Mouse (Mus musculus) T-helper 2 cell (primary cell): ENCODE measurements around the gene Etl4.

Source experiments
- in situ Hi-C: fragments of 300-600 bp; cut with MboI, MseI; formaldehyde crosslinking; loops from one replicate; pipeline ENCODE4 v1.15.1; 2025; ENCODE audit warnings: high pct_unique_total_duplicates

The Etl4 gene

DNA sequence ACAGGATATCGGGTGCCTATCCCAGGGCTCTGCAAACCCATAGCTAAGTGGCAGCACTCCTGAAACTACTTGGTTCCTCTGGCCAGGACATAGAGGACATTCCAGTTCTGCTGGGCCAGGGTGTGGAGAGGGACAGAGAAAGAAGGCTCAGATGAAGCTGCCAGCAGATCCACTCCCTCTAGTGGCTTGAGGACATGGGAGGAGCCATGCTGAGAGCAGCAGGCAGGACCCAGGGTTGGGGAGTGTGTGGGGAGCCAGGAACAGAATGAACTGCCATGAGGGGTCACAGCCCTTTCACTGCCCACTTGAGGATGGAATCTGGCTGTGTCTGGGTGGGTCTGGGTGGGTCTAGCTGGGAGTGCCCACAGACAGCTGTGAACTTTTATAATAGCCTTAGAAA lies 784.2 kb downstream of the Etl4 start:
- in situ Hi-C loops: loop anchor here (5.0 kb wide), 1 partner anchor 89 kb away; no protein-coding TSS in a partner anchor

DNA sequence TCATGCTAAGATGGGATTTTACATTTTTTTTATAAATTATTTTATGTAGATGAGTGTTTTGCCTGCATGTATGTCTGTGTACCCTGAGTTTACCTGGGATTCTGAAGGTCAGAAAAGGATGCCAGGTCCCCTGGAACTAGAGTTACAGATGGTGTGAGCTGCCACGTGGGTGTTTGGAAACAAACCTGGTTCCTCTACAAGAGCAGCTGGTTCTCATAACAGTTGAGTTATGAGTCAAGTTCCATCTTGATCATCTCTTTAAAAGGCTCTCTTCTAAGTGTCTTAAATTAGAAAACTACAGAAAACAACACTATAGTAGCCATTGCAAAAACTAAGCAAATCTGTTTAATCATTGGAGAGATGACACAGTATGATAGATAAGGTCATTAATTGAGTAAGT lies 788.1 kb downstream of the Etl4 start:
- in situ Hi-C loops: no loop called here

GRCm38 (mm10) chr2:20705110-20705509 lies 795.5 kb downstream of the Etl4 start:
- in situ Hi-C loops: no loop called here

GRCm38 (mm10) chr2:20710589-20710988 lies 801.0 kb downstream of the Etl4 start:
- in situ Hi-C loops: no loop called here

DNA sequence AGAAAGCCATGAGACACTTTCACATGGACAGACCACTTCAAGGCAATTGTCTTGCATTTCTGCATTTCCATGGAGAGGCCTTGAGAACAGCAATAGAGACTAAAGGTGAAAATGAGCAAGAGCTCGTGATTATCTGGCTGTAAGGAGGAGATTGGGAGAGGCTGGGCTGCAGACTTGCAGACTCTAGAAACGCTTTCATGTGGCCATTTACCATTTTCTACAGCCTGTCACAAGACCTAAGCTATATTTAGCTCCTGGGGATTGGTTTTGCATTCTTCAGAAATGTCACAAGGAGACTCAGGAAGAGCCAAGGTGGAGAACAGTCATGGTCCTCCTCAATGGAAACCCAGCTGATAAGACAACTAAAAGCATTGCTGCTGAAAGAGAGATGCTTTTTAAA lies 801.4 kb downstream of the Etl4 start:
- in situ Hi-C loops: no loop called here

GRCm38 (mm10) chr2:20719105-20719504 lies 809.5 kb downstream of the Etl4 start:
- in situ Hi-C loops: no loop called here

DNA sequence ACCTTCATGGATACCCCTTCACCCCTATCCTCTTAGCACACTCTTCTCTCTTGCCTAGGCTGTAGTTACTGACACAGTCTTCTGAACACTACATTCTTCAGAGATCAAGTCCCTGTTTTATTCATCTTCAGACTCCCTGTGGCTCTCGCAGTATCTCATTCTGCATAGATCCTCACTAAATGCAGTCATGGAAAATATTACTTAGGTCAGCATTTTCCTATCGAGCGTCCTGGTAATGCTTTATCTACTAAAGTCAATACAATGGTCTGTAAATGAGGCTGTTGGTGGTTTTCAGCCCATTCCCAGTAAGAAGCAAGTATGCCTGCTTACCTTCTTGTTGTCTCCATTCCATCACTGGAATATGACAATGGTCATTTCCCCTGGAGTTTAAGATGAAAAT lies 811.5 kb downstream of the Etl4 start:
- in situ Hi-C loops: no loop called here

DNA sequence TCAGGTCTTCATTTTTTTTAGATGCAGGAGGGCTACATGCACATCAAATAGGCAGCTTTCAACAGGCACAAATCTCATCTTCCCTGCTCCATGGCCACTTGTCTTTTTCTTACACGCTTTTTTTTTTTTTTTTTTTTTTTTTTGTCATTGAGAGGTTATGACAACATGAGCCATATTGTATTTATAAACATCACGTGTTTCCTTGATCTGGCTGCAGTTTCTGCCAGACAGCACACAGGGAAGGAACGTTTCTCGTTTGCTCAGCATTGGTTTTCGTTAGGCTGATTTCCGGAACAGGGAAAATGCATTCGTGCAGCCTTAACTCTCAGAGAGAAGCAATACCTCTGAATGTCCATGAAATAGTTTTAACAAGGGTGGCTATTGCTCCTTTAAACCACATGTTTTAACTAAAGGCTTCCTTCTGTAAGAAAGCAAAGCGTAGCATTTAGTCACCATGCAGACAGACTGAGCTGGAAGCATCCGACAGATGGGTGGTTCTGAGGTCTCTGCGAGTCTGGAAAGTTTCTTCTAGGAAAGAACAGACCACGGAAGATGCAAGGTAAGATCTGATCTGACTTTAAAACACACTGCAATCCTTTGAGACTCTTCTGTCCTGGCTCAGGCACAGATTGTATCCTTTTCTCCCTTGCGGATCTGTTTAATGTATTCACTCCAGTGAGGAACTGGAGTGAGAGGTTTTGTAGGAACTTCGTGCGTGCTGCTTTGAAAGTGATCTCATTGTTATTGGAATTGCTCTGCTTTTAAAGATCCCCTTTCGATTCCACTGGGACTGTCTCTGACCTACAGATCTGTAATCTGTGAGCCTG lies 812.8 kb downstream of the Etl4 start:
- in situ Hi-C loops: no loop called here

GRCm38 (mm10) chr2:20723990-20724745 lies 814.6 kb downstream of the Etl4 start:
- in situ Hi-C loops: no loop called here

DNA sequence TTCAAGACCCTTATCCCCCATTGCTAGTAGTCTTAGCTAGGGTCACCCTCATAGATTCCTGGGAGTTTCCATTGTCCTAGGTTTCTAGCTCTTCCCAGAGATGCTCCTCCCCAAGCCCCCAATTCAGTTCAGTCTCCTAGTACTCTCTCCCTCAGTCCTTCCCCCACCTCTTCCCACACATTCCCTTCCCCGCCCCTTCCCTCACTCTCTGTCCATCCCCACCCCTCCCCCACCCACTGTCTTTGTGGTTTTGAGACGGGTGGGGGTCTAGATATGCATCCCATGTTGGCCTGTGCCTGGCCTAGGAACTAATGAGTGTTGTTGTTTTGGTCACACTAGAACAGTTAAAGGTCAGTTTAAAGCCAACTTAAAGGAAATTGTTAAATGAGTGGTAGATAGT lies 817.4 kb downstream of the Etl4 start:
- in situ Hi-C loops: no loop called here

- in situ Hi-C loops: no loop called here
Measured at GRCm38 (mm10) chr2:20727752-20728438, 818.3 kb downstream of the Etl4 start.

DNA sequence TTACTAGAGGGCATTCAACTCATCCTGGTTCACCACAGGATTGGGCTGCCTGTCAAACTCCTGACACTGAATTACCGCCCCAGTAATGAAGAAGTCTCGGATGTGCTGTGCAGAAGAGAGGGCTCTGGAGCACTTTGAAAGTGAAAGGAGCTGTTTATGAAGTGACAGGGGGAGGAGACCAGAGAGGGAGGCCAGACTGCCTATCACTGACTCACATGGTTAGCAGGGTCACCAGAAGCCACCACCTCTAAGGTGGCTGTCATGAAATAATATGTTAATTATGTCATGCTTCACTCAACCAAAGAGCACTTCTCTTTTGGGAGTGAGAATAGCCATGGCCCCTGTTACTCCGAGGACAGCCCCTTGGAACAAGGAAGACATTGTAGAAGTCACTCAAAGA lies 825.9 kb downstream of the Etl4 start:
- in situ Hi-C loops: no loop called here

- in situ Hi-C loops: no loop called here
Measured at GRCm38 (mm10) chr2:20736324-20737015, 826.9 kb downstream of the Etl4 start.

- in situ Hi-C loops: no loop called here
Measured at GRCm38 (mm10) chr2:20737112-20737808, 827.7 kb downstream of the Etl4 start.

DNA sequence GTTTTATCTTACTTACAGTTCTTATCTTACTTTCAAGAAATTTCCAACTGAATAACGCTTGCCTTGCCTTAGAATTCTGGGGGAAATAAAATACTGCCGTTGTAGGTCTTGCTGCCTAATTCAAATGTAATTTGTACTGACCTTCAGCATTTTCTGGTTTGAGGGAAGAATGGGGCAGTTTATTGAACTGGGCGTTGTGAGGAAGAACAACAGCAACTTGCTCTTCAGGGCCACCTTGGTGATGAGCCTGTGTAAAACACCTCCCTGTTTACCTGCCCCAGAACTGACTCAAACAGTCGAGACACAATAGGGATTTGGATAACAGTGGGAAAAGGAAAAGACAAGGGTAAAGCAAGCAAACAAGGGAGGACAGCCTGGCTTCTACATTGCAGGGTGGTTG lies 828.3 kb downstream of the Etl4 start:
- in situ Hi-C loops: no loop called here

GRCm38 (mm10) chr2:20747723-20748122 lies 838.1 kb downstream of the Etl4 start:
- in situ Hi-C loops: no loop called here

- in situ Hi-C loops: no loop called here
Measured at GRCm38 (mm10) chr2:20748481-20748880, 838.9 kb downstream of the Etl4 start.

- in situ Hi-C loops: loop anchor here (10.0 kb wide), 1 partner anchor 1845 kb away; no protein-coding TSS in a partner anchor
Measured at GRCm38 (mm10) chr2:20749687-20750086, 840.1 kb downstream of the Etl4 start.

DNA sequence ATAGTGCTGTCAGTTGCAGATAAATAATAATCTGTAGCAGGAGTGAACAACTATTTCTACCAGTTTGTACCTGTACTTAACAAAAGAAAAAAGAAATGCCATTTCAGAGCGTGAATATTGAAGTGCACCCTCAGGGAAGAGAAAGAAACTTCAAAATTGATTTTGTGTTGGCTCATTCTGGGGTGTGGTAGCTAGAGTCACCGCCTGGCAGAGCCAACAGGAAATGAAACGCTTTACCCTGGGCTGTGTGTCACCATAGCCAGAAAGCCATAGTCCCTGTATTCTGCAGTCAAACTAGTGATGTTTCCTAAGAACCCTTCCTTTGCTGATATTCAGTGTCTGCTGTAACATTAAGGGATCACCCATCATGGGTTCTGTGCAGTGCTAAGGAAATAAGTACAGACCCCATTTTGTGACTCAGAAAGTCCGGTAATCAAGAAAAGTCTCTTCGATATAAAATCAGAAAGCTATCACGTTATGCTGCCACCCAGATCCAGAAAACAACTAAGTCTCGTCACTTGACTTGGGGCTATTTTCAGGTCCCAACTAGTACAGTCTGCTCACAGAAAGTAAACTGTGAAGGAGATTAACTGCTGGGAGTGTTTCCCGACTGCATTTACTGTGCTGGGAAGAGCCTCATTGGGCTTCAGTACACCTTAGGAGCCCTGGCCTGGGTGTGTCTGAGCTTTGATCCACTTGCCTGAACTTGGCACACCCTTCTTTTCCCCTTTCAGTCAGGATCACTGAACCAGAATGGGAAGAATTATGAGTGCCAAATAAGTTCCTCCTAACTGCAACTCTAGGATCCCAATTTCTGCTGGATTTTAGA lies 843.9 kb downstream of the Etl4 start:
- in situ Hi-C loops: loop anchor here (10.0 kb wide), 1 partner anchor 1841 kb away; no protein-coding TSS in a partner anchor

DNA sequence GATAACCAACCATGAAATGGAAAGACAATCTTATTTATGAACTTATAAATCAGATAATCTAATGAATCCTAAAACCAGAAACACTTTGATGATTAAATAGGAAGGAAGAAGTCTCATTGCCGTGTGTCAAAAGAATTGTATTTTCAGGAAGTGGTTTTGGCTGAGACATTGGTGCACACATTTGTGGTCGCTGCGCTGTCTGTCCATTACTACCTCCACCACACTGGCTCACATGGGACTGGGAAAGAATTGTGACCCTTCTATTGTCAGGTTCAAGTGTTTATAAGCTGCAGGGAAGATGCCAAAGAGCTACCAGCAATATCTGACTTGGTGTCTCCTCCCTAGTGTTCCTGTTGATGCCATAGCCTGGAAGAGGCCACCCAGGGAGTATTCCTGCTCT lies 847.4 kb downstream of the Etl4 start:
- in situ Hi-C loops: loop anchor here (10.0 kb wide), 1 partner anchor 1838 kb away; no protein-coding TSS in a partner anchor
